Mouse (Mus musculus) thymus, postnatal 14 days (tissue): ENCODE measurements around the gene Lrmda.

Source experiments
- DNase-seq: peaks from one replicate; pipeline ENCODE4 v3.0.0; 2021

Gene Lrmda

DNA sequence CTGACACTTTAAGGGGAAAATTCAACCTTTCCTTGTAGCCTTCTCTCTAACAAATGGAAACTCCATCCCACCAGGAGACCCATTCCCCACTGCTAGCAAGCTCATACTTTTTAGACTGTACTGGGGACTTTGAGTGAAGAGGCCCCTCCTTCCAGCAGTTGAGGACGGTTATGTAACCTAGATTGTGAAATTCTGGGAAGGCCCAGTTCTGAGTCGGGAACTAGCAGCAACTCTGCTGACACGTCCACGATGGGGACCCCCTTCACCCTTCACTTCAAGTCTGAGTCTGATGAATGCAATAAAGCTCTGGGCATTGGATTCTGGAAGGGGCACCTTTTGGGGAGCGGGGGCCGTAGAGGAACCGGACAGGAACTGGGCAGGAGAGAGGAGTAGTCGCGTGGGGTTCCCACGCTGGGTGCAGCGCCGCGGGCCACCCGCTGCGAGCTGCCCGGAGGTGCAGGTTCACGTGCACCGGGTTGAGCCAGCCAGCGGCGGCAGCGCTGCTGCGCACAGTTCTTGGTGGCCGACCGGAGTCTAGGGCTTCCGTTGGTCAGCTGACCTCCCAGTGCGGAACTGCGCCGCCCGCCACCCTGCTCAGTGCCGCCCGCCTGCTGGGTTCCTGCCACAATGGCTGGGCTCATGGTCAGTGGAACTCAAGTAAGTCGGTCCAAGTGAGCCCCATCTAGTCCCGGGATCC lies at the start of gene Lrmda:
Gene Lrmda (plus strand): TSS at position 461 of the 697 bp plus-strand sequence.
- peak; percentile 45 for DNase-seq

DNA sequence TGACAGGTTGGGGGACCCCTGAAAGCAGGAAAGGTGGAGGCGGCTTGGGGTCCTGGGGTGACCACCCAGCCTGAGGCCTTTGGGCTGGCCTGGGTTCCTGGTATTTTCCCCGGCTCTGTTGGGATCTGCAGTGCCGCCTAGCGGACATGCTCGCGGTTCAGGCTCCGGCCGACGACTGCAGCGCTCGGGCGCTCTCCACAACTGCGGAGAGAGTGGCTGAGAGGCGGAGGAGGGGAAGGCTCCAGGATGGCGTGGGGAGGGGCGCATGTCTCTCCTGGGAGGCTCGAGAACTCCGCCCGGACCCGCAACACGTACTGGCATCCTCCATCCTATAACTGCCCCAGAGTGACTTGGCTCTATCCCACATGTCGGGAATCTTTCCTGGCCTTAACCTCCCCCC lies 38.0 kb upstream of the Lrmda start:
- peak; percentile 61 for DNase-seq

DNA sequence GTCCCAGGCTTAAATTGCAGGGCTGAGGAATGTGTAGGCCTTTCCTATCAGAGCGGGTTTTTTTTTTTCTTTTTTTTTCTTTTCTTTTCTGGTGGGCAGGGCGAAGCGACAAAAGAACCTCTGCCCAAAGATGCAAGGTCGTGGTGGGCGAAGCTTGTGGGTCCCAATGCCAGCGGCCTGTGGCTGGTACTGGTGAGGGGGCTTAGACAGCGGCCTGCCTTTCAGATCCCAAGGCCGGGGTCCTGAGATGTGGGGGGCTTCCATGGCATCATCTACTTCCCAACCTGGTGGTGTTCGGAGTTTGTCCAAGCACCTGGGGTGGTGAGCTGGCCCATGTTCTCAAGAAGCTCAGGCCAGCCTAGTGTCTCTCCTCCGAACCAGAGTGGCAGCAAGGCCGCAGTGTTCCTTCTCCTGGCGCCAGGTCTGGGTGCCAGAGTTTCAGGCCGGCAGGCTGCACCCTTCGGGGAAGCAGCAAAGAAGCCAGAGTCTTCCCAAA lies 37.4 kb upstream of the Lrmda start:
- no peak for DNase-seq

DNA sequence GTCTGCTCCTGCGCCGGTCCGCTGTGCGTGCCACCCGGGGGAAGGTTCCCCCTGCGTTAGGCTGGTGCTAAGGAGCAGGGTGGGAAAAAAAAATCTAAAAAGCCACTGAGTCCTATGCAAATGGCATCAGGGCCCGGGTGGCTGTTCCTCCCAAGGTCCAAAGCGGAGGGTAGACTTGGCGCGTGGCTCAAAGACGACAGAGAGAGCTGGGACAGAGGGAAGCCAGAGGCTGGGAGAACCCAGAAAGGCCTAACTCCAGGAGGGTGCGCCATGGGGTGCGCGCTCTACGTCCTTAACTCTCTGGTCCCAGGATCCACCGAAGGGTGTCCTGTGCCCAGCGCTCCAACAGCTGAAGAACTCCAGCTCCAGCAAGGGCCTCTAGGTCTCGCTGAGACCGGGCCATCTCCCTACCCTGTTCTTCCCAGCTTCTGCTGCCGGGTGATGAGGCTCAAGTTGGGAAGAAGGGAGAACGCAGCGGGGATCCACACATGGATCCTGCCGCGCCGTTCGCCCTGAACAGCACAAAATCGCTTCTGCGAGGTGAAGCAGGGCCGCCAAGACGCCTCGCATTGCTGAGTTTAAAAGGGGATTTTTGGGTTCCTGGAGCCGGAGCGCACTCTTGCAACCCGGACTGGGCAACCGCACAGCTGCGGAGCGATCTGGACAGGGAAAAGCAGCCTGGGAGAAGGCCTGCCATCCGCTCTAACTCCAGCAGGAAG lies 36.8 kb upstream of the Lrmda start:
- no peak for DNase-seq

DNA sequence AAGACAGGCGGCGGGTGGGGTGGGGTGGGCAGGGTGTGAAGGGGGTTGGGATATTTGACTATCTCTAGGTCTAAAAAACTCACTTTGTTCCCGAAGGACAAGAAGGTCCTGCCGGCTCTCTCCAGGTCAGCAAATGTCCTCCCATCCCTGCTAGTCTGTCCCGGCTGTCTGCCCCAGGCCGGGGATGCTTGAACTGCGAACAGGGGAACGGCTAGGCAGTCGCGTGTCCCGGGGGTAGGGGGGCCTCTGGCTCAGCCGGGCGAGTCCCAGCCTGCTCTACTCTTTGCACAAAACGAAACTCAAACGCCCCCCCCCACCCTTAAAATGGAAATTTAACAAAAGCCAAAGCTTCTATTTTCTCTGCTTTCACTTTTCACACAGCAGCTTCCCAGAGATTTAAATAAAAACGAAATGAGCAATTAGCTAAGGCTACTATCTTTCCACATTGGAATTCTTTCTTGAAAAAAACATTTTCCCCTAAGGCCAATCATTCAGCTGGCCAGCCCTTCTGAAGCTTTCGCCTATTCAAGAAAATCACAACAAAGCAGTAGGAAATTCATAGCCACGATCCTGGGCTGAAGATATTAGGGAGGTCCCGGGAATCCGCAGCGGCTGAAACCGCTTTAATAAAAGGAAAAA lies 36.1 kb upstream of the Lrmda start:
- DNase-seq, result no peak

DNA sequence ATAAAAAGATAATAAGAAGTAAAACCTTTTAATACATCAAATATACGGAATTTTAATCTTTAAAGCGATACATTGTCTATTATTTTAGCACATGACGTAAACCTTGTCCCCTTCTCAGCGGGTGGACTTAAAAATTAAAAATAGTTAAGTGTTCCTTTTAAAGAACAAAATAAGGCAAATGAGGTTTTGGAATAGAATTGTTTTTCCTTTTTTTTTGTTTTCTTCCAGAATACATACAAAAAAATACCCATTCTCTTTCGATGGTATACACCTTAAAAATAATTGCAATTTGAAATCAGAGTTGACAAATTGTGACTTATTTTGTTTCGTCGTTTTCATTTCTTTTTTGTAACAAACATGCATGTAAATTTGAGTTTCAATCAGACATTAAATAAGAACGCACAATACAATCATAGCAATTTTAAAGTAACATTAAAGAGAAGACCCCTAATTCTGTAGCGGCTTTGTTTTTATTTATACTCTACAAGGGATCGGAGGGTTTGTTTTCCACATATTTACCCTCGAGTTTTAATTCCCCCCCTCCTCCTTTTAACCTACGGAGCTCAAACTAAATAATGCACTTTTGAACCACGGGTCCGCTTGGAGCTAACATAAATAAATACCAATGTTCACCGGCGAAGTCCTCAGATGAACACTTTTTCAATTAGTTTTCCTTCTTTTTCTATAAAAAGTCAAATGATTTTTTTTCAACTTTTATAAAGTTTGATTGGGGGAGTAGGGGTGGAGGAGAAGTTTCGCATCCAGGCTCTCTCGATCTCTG lies 35.4 kb upstream of the Lrmda start:
- DNase-seq, result no peak

DNA sequence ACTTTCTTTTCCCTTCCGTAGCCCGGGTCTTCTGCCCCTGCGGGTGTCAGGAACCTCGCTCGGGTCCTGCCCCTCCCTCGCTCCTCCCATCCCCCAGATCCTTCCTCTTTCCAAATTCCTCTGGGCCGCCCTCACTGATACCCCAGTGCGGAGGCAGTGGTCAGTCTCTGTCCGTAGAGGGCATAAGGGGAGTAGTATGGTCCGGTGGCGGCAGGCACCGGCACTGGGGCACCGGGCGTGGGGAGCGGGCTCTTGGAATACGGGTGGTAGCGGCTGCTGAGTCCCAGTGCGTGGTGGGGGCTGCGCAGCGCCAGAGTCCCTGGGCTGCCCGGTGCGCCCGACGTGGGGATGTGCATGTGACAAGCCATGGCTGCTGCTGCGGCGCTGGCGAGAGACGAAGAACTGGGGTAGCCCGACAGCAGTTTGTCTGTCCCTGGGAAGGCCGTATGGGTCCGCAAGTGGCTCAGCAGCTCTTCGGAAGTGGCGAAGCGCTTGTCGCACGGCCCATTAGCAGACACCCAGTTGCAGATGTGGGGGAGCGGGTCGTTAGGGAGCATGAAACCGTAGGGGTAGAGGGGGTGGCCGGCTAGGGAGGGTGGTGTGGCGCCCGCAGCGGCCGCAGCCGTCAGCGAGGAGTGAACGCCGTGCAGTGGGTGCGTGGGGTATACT lies 34.6 kb upstream of the Lrmda start:
- no peak for DNase-seq

DNA sequence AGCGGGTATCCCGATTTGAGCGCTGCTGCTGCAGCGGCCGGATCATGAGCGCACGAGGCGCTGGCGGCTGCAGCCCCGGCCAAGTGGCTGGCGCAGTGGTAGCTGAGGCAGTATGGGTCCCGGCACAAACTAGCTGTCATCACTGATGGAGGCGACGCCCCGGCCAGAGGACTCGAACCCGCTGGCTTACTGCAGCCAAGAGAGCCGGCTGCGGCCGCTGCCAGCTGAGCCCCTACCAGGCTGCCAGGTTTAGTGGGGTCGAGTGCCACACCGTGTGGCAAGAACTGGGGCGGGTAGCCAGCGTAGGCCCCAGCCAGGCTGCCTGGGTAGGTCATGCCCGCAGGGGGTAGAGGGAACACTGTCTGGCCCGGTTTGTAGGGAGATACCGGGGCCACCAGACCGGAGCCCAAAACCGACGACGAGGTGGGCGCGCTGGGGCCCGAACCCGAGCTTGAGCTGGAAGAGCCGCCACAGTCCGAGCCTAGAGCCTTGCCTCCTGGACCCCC lies 34.0 kb upstream of the Lrmda start:
- peak; percentile 23 for DNase-seq

DNA sequence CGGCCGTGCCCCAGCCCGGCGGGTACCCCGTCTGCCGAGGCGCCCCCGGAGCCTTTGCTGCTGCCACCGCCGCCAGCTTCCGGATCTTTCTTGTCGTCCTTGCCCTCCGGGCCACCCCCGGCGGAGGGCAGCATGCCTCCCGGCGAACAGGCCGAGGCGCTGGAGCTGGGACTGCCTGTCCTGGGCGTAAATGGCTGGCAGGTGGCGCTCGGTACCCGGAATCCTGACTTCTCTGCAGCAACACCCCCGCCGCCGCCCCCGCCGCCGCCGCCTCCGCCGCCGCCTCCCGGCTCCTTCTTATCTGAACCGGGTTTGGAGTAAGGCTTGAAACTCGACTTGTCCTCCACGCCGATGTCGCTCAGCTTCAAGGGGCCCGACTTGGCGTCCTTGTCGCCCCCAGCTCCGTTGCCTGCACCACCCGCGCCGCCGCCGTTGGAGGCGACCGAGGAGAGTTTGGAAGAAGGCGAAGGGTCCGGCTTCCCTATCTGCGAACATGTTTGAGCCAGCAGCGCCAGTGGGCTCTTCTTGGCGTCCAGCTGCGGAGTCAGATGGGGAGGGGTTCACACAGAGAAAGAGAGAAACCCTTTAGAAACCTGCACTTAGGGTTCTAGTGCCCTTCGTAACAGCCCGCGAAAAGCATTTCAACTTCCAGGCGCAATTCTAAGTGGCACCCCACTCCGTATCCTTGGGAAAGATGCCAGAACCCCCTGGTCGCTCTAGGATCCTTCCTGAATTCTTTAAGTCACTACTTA lies 33.4 kb upstream of the Lrmda start:
- peak; percentile 78 for DNase-seq

DNA sequence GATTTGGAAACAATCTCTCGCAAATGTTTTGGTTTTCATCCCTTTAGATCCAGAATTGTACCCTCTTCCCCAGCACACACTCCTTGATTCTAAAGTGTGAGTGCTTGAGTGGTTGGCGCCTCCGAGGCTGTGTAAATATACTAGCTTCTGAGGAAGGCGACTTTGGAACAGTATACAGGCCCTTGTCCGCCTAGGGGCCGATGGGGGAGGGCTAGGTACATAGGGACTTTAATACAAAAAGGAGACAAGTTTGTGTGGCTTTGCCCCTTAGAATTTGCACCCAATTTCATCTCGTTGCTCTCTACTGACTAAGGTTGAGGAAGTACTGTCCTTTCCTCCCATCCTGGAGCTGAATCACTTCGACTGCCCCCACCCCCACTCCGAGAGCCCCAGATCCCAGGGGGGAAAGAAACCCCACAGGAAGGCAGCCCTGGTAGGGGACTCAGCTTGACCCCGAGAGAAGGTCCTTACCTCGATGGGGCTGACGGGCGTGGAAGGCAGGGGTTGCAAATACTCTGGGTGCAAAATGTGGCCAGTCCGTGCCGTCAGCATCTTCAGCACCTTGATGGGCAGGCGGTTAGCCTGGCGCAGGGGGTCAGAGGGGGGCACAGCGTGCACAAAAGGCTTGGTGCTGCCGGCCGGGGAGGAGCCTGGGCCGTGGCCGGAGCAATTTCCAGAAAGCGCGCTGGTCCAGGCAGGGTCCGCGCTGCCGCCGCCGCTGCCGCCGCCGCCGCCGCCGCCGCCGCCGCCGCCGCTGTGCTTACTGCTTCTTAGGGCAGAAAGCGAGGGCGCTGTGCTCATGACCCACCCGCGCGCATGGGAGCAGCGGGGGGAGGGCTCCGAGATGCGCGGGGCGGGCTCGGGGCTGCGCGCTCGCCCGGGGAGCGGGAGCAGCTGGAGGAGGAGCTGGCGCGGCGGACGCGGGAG lies 32.5 kb upstream of the Lrmda start:
- DNase-seq, result peak; percentile 38

DNA sequence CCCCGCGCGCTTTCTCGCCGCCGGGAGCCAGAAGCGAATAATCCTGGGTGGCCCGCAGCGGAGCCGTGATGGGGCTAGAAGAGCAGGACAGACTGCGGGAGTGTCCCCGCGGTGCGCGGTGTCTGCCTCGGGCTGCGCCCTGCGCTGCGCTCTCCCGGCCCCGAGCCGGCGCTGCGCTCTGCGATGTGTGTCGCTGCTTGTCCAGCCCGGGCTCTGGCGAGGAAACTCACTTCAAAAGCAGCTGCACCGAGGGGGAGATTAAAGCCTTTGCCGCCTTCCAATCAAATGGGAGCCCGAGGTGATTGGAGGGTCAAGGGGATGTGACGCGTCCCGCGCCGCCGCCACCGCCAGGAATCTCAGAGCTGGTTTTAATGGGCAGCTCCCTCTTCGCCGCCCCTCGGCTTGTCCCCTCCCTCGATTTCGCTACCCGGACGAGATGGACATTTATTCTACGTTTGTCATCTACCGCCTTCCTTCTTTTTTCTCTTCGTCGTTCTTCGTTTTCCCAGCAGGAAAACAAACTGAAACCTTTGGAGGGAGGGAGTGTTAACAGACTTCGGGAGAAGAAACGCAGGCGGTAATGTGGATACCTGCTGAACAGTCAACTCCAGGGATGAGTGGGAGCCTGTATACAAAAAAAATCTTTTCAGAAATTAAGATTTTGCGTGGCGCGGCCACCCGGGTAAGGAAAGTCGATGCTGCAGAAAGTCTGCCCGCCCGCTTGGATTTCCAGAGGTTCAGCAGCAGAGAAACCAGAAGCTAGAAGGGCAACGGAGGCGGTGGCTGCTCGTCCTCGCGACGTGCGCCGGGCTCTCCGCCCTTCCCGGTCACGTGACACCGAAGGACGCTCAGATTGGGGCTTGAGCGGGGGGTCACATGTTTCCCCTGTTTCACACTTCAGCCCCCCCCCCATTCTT lies 31.6 kb upstream of the Lrmda start:
- peak; percentile 50 for DNase-seq

DNA sequence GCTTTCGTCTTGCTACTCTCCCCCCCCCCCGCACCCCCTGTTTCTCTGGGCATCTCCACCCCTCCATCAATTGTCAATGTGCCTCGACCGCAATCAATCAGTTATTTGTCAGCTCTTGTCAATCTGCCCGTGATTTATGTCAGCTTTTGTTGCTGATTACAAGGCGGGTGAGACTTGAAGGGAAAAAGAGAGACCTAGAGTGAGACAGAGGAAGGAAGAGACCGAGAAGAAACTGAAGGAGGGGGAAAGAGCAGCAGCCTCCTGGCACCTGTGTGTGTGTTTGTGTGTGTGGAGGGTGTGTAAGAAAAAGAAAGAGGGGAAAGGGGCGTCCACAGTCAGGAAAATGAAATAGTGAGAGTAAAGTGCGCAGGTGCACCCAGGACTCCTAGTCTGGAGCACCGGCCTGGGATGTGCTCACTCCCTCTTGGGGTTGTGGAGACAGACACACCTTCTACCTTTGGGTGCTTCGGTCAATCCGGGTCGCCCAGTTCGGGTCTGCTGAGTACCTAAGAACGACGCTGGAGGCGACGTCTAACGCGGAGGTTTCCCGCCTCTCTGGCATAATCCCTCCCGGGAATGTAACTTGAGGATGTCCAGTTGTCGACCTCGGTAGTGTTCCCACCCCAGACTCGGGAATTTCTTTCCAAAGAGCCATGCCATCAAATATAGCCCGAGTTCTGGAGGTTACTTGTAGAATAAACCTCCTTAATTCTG lies 30.8 kb upstream of the Lrmda start:
- no peak for DNase-seq

DNA sequence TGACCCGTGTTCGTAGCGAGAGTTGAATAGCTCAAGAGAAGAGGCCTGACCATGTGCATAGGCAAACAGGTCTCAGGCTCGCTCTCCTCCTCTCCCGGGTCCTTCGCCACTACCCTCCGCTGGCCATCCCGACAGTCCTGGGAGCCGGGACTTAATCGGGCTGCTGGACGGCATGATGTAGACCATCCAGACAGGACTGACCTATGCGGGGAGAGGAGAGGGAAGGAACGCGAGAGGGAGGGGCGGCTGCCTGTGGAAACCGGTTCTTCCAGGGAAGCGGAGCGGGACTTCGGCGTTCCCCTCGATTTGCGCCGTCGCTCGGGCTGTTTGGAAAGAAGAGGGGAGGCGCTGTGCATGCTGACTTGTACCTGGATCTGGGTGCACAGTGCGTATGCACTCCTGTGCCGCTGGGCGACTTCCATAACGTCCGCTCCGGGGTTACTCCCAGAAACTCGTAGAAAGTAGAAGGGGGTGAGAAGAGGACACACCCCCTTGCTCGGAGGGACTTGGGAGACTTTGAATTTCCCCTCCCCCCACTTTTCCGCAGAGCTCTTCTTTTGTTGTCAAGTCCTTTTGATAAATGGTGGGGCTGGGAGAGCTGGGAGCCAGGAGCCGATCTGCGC lies 30.1 kb upstream of the Lrmda start, which contains the start of gene Zfp503:
Gene Zfp503 (minus strand): TSS at position 311 of the 623 bp plus-strand sequence.
- no peak for DNase-seq

DNA sequence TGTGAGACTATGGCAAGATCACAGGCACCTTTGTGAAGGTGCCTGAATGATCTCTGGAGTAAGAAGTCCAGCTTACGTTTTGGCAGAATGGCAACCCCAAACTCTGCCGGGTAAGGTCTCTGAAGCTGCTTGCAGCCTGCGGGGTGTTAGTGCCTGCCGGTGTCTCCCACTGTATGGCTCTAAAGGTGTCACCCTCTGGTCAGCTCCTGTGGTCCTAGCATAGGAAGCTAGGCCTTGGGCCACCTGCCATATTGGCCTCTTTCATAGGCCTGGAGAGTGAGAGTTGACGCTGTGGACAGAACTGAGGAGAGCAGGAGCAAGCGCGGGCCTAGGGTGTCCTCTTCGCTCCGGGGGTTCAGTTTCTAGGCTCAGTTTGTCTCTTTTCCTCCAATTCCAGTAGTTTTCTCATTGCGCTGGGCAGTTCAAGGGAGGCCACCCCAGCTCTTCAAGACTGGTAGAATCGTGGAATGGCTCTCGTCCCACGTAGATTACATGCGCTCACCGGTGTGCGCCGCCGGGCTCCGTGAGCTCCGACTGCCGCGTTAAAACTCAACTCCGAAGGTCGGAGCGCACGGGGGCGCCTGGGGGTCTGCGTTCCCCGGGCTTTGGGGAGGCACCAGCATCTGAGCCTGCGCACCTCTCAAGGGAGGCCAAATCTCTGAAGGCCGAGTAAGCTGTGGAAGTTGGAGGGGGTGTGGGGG lies 29.0 kb upstream of the Lrmda start:
- no peak for DNase-seq

DNA sequence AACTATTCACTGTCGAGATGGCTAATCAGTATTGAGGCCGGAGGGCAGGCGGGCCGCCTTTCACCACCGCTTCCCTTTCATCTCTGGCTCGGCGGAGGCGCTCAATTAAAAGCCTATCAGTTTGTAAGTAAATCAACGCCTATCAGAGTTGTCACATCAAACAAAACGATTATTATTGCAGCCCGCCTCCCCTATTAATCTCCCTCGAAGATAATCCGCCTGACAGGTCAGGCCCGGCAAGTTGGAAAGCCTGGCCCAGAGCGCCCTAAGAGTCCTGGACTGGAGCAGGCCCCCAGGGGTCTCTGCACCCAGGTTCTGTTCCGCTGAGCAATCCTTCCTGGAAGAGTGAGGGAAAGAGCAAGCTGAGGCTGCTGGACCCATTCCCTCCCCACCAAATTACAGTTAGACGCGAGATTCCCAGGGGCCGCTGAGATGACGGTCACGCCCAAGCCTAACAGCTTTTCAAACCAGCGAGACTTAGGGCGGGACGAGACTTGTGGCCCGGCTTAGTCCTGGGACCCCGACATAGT lies 28.2 kb upstream of the Lrmda start:
- DNase-seq, result no peak

DNA sequence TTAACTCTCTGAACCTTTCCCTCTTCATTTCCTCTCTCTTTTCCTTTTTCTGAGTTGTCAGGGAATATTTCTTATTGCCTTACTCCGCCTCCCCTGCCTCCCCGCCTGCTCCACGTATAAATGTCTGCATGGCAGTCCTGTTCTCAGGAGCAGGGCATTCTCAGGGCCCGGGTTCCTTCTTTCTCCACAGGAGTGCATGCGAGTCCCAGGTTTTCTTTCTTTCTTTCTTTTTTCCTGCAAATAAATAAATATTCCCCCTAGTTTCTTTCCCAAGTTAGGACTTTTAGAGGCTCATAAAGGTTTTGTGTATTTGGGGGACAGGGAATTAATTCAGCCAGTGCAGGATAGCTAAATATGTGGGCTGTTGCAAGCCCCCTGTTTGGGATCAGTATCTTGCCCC lies 27.7 kb upstream of the Lrmda start:
- DNase-seq, result no peak

DNA sequence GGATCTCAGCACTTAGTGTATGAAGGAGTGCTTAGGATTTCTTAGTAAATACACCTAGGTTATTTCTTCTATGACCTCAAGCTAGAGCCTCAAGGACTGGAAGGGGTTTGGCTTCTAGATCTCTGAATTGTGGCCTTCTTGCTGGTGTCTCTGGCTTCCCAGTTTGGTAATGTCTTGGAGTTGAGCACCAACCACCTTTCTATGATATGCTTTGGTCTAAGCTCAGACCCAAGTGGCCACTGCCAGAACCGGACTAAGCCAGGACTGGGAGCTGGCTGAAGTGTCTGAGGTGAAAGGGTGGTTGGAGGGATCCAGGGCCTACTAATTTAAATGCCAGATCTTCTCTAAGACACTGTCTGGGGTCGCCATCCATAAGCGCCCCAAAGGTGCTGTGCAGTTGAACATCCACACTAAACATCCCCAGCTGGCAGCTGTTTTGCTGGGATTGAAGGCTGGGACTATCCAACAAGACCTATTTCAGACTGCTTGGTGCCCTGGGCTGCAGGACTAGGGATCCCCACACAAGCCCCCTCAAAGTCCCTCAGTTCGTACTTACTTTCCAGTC lies 27.1 kb upstream of the Lrmda start:
- DNase-seq, result no peak
